Mouse (Mus musculus): Measurements from ENCODE around the gene Khk.
A peak's percentile ranks its signal among the peaks of the same experiment; 100 is the strongest.

Khk gene

DNA sequence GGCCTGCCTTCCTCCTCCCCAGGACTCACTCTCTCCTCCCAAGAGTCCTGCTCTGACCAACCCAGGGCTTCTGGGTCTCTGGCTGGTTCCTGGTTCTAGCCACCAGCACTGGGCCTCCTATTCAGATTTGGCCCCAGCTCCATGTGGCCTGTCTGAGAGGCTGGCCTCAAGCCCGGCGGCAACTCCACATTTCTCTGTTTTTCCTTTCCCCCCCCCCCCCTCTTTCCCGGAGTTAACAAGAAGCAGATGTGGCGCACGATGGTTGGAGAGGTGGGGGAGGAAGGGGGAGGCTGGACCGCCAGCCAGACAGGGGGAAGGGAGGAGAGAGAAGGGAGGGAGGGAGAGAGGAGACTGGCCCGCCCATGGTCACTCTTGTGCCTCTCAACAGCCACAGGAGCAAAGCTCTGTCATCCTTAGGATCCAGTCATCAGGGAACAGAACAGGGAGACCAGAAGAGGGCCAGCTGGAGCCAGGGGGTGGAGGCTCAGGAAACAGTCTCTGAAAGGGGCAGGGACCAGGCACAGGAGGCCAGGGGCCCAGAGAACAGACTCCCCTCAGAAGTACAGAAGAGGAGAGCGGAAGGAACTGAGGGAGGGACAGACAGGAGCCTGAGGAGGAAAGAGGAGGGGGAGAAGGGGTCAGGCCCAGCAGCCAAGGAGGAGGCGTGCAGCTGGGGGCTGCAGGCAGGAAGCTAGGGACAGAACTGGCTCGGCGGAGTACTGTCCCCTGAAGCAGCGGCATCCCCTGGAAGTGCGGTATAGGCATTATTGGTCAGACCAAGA is 8.0 kb upstream of the Khk start, which contains the start of gene Emilin1:
Gene Emilin1, plus strand, starts transcription at position 343 of the 782 bp plus-strand sequence.
- no peak for DNase-seq (ENCODE audit: low spot score in 2 of 2)

DNA sequence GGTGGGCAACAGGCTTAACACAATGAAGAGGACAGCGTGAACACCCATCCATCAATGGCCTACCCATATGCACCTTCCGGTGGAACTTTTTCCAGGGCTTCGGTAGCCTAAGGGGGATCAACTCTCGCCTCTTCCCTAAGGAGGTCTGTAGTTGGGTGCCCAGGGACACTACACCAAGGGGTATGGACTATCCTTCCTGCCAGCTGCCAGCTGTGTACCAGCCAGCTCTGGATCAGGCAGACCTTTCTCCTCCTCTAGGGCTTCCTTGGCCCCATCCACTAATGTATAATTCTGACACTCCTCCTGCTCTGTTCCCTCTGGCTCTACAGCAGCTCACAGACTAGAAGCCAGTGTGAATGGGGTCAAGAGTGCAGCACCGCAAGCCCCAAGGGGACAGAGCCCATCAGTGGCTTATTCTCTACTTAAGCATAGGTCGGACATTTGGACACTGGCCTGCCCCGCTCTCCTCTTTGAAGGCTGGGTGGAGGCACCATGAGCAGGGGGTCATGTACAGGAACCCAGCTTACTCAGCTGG is 7.1 kb upstream of the Khk start:
- no peak for DNase-seq (ENCODE audit: low spot score in 2 of 2)

DNA sequence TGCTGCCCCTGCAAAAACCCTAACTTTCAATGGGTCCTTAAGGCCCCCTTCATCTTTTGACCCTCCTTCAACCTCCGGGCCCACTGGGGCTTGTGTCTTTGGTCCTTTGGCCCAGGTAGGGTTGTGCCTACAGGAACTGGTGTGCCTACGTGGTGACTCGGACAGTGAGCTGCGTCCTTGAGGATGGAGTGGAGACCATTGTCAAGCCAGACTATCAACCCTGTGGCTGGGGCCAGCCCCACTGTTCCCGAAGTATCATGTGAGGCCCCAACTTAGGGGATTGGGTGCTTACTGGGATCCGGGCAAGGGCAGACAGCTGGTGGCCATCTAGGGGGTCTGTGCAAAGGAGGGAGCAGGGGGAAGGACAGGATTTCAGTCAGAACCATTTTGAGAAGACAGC is 6.4 kb upstream of the Khk start:
- no peak for DNase-seq (ENCODE audit: low spot score in 2 of 2)

DNA sequence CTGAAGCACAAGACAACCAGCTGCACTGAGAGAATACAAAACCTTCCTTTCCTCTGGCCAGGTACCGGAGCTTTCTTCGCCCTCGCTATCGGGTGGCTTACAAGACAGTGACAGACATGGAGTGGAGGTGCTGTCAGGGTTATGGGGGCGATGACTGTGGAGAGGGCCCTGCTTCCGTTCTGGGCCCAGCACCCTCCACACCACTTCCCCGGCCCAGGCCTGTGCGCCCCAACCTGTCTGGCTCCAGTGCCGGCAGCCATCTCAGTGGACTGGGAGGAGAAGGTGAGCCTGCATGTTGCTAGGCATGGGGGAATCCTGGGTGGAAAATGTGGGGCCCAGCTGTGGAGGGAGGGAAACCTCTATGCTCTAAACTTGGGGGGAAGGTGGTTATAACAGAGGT is 5.8 kb upstream of the Khk start:
- DNase-seq (ENCODE audit: low spot score in 2 of 2) = no peak

DNA sequence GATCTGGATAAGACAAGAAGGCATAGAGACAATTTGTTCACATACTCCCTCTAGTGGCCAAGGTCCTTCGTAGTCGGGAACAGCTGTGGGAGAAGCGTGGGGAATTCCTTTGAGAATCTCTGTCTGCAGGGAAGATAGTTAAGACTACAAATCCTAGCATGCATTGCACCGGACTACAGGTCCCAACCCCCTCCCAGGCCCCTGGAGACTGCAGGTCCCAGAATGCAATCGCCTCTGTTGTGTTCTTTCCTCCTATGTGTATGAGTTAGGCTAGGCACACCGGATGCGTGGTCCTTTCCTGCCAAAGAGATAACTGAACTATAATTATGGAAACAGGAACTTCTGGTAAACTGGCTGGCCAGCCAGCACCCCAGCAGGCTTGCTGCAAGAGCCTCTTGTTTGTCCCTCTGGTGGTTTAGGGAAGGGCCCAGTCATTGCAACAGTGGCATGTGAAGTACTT is 5.2 kb upstream of the Khk start:
- DNase-seq (ENCODE audit: low spot score in 2 of 2) = peak; percentile 88 to 92

DNA sequence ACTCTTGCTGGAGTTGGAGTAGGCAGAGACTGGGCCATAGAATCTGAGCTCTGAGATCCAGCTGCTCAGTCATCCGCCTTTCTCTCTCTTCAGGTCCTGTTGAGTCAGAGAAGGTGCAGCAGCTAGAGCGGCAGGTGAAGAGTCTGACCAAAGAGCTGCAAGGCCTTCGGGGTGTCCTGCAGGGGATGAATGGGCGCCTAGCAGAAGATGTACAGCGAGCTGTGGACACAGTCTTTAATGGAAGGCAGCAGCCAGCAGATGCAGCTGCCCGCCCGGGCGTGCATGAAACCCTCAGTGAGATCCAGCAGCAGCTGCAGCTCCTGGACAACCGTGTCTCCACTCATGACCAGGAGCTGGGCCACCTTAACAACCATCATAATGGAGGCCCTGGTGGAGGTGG is 4.4 kb upstream of the Khk start:
- DNase-seq (ENCODE audit: low spot score in 2 of 2) = no peak

DNA sequence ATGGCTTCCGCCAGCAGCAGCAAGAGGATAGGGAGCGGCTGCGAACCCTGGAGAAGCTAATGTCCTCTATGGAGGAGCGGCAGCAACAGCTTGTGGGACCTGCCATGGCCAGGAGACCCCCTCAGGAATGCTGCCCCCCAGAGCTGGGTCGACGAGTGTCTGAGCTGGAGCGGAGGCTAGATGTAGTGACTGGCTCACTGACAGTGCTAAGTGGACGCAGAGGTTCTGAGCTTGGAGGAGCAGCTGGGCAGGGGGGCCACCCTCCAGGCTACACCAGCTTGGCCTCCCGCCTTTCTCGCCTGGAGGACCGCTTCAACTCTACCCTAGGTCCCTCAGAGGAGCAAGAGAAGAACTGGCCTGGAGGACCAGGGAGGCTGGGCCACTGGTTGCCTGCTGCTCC is 3.9 kb upstream of the Khk start:
- DNase-seq (ENCODE audit: low spot score in 2 of 2) = no peak

DNA sequence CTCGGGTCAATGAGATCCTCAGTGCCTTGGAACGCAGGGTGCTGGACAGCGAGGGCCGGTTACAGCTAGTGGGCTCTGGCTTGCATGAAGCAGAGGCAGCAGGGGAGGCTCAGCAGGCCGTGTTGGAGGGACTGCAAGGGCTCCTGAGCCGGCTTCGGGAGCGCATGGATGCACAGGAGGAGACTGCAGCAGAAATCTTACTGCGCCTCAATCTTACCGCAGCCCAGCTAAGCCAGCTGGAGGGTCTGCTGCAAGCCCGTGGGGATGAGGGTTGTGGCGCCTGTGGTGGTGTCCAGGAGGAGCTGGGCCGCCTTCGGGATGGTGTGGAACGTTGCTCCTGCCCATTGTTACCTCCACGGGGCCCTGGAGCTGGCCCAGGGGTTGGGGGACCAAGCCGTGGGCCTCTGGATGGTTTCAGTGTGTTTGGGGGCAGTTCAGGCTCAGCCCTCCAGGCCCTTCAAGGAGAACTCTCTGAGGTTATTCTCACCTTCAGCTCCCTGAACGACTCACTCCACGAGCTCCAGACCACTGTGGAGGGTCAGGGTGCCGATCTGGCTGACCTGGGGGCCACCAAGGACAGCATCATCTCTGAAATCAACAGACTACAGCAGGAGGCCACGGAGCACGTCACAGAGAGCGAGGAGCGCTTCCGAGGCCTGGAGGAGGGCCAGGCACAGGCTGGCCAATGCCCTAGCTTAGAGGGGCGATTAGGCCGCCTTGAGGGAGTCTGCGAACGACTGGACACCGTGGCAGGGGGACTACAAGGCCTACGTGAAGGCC is 3.1 kb upstream of the Khk start:
- no peak for DNase-seq (ENCODE audit: low spot score in 2 of 2)

DNA sequence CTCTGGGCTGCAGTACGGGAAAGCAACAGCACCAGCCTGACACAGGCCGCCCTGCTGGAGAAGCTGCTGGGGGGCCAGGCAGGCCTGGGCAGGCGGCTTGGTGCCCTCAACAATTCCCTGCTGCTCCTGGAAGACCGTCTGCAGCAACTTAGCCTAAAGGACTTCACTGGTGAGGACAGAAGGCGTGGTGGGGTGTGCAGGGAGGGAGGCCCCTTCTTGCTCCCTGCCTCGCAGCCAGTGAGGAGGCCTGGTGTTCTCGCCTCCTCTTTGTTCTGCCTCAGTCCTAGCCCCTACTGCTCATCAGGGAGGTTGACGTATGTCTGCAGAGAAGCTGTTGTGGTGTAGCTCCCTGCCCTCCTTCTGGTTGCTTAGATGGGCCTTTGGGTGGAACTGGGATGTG is 2.5 kb upstream of the Khk start:
- no peak for DNase-seq (ENCODE audit: low spot score in 2 of 2)

DNA sequence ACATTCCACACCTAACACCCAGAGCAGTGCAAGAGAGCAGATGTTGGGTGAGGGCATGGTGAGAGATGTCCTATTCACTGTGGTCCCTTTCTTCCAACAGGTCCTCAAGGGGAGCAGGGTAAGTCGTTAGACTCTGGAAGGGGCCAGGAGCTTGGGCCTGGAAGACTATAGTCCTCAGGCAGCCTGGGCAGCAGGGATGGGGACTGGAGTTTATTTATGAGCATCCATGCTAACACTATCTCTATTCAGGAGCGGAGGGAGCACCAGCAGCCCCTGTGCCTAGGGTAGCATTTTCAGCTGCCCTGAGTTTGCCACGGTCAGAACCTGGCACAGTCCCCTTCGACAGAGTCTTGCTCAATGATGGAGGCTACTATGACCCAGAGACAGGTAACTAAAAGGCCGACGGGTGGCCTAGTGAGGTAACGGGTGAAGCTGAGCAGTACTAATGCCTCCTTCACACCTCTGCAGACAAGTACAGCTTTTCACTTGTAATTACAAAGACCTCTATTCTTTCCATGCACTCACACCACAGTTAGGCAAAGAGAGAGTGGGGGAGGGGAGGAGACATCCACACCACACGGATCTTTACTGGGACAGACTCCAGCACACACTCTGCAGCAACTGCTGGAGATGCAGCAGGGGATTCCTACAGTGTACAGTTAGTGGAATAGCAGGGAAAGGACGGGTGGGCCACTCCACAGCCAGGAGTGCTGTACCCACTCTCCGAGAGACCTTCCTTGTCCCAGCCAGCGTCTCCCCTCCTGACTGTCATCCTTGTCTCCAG is 1.2 kb upstream of the Khk start:
- no peak for DNase-seq (ENCODE audit: low spot score in 2 of 2)

DNA sequence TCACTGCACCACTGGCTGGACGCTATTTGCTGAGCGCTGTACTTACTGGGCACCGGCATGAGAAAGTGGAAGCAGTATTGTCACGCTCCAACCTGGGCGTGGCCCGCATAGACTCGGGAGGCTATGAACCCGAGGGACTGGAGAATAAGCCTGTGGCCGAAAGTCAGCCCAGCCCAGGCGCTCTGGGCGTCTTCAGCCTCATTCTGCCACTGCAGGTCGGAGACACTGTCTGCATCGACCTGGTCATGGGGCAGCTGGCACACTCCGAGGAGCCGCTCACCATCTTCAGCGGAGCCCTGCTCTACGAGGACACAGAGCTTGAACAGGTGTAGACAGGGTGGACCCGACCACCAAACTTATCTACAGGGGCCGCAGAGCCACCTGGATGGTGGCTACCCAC is 610 bp upstream of the Khk start:
- no peak for DNase-seq (ENCODE audit: low spot score in 2 of 2)

DNA sequence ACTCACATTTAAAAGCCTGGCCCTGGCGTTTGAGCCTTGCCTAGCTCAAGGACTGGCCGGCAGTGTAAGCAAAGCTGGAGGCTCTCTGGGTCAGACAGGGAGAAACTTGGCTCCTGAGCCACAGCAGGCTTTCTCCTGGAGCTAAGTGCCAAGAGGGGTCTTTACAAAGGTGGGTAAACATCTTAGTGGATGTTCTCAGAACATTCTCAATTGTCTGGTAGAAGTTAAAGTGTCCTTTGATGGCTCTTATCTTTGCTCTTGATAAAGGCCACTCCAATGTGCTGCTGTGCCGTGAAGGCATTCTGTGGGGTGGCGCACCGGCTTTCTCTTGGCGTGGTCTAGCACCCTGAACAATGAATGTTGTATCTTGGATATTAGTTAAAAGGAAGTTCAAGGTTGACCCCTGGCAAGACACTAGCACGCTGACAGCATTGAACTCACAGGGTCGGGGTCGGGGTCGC is 1.4 kb downstream of the Khk start:
- no peak for DNase-seq (ENCODE audit: low spot score in 2 of 2)

DNA sequence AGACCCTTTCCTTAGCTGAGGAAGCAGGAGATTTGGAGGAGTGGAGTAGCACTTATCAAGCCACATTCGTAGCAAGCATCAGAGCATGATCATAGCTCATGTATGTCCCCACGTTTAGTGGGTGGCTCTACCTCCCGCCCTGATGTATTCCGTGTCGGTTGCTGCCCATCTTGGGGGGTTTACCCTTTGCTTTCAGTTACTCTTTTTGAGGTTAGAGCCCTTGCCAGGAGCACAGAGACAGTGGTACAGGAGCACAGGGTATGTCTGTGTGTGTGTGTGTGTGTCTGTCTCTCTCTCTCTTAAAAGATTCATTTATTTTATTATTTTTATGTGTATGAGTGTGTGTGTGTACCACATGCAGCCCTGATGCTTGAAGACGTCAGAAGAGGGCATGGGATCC is 1.9 kb downstream of the Khk start:
- no peak for DNase-seq (ENCODE audit: low spot score in 2 of 2)

DNA sequence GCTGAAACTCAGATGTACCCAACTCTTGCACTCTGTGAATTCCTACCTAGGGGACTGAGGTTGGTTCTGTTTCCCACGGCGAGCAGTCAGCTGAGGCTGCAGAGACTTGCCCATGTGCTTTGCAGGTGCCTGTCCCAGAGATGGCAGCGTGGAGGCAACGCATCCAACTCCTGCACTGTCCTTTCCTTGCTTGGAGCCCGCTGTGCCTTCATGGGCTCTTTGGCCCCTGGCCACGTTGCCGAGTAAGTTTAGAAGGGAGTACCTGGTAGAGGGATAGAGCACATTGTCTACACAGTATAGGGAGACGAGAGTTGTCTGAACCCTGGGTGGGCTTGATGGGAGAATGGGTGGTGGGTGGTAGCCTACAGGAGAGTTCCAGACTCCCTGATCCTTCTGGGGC is 3.4 kb downstream of the Khk start:
- no peak for DNase-seq (ENCODE audit: low spot score in 2 of 2)

DNA sequence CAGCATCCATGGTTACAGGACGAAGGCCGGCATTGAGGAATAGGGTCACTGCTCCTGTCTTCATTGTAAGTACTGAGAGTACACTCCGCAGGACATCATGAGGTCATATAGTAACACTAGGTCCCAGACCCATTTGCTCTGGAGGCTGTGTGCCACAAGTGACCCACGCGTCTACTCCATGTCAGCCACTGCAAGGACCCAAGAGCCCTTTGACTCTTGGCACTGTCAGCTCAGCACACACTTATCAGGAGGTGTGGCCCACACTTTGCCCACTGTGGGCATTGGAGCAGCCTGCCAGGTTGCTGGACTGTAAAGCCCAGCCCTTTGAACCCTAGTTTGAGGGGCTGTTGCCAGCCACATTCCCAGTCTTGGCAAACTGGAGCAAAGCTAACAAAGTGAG is 4.0 kb downstream of the Khk start:
- no peak for DNase-seq (ENCODE audit: low spot score in 2 of 2)

DNA sequence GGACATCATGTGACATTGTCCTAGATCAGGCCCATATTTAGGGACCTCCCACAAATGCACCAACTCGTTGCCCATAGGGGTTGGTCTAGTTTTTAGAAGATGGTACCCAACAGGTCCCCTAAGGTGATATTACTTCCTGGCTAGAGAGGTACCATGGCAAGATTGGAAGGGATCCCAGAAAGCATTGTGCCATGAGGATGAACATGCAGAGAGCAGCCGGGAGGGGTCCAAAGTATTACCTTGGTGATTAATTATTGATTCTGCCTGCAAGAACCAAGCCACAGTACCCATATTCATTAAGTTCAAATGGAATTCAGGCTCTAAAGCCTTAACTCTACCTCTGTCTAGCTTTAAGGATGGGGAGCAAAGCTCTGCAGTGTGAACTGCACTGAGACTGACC is 4.8 kb downstream of the Khk start:
- no peak for DNase-seq (ENCODE audit: low spot score in 2 of 2)

DNA sequence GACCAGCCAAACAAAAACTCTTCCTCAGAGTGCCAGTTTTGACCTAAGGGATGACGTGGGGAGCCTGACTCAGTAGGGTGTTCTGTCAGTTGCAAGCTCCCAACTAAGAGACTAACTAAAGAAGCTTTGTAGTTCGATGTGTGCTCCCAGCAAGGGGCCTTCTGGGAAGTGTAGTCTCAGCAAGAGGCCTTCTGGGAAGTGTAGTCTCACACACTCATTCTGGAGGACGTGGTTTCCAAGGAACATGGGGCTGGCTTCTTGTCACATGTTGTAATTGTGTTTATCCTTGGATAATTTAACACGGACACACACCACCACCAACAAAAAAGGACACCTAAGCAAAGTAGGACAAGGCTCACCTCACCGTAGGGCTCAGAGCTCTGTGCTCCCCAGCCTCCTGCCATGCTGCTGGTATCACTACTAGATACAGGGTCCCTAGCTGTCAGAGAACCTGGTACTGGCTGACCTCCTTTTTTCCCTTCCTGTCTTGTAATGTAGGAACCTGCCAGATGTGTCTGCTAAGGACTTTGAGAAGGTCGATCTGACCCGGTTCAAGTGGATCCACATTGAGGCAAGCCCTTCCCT is 6.8 kb downstream of the Khk start:
- no peak for DNase-seq (ENCODE audit: low spot score in 2 of 2)

DNA sequence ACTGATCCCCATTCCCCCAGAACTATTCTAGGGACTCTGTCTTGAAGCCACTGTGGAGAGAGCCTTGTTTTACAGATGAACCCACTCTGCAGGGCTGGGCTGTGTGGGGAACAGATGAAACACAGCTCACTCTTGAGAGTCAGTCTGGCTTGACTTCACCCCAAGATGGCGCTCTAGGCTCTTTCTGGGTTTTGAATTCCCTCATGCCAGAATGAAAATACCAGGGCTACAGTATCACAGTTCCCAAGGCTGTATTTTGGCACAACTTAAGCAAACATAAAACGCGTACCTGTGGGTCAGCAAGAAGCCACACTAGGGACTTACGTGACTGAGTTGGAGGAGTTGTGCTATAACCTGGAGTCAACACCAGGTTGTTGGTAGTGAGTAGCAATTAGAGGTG is 8.9 kb downstream of the Khk start:
- DNase-seq (ENCODE audit: low spot score in 2 of 2) = peak in 1 of 2 experiments; percentile 78

DNA sequence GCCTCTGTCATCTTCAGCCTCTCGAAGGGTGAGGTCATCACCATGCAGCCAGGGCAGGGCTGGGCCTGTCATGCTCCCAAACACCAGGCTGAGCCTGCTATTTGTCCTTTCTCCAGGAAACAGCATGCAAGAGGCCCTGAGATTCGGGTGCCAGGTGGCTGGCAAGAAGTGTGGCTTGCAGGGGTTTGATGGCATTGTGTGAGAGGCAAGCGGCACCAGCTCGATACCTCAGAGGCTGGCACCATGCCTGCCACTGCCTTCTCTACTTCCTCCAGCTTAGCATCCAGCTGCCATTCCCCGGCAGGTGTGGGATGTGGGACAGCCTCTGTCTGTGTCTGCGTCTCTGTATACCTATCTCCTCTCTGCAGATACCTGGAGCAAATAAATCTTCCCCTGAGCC is 9.6 kb downstream of the Khk start:
- DNase-seq (ENCODE audit: low spot score in 2 of 2) = no peak

DNA sequence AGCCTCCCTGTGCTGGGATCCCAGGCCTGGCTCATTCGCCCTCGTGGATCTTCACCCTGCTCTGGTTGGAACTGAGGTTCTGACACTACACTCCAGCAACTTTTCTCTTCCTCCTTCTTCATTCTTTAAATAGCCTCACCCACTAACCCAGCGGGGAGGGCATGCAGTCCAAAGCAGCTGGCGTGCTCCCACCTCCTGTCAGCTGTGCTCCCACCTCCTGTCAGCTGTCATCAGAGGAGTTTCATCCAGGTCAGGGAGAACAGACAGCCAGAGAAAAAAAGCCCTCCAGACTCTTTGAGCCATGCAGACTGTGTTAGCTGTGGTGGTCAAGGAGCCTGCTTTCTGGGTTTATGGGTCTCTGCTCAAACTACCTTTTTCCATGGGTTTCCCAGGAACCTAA is 10.1 kb downstream of the Khk start:
- DNase-seq (ENCODE audit: low spot score in 2 of 2) = no peak

DNA sequence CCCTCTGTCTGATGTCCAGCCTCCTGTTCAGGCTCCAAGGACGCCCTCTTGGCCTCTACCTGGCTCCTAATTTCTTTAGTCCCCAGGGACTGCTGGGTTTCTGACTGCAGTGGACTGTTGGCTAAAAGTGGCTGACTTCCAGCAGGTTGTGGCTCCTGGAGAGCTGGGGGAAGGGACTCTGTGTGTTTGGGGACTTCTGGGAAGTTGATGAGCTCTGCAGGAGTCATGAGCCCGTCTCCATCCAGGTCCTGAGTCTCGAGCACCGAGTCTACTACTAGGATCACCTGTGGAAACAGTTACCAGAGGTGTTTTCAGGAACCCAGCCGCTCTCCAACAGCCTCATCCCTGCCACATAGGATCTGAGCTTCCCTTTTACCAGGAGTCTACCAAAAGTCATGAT is 12.5 kb downstream of the Khk start:
- DNase-seq (ENCODE audit: low spot score in 2 of 2) = no peak

Measured in frontal cortex, postnatal 14 days (tissue).